Comparison of ENCODE assay signal across 9 mouse cellular contexts in the genomic region with DNA sequence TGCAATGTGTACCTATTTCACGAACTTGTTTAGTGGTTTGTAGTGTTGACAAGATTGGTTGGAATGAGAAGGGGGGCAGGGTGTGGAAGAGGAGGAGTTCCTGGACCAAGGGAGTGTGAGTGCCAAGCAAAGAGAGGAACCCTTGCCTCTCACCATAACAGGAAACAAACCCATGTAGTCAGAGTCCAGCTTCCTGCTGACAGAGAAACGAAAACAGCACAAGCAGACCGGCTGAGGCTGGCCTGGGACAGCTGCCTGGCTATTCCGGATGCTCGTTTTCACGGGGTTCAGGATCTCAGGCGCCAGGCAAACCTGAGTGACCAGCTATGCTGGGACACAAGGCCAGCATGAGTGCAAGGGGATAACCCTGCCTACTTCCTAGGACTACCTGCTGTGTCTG.
DNase-seq lines count a peak whose midpoint lies in the region; ATAC-seq lines count a peak whose summit lies in the region.
"Had no signal": no experiment of that assay in that cellular context is flagged by ENCODE, and none has a peak within 500 bp of the region (broad histone marks: within the 10 kb centered on the region; RNA-seq: fewer than 3 reads in every experiment).

No protein-coding gene starts in this region.

- H3K9ac ChIP-seq in embryonic facial prominence, embryonic 14.5 days (ENCODE audit: low read depth, low read length): no peak overlapping the region
- no peak overlapping the region for H3K9ac ChIP-seq in kidney, embryonic 14.5 days (ENCODE audit: low read depth, low read length)

- H3K27me3 ChIP-seq in embryonic facial prominence, embryonic 14.5 days (replicated peaks; ENCODE audit: control insufficient read depth, insufficient read depth, low read length): no peaks in the 10 kb centered on the region
- no peaks in the 10 kb centered on the region for H3K27me3 ChIP-seq in kidney, embryonic 14.5 days (ENCODE audit: control insufficient read depth, insufficient read depth, low read length)
- H3K27me3 ChIP-seq: Patski had no signal

- H3K9me3 ChIP-seq in embryonic facial prominence, embryonic 14.5 days (ENCODE audit: control insufficient read depth, low read length): no peaks in the 10 kb centered on the region
- no peaks in the 10 kb centered on the region for H3K9me3 ChIP-seq in kidney, embryonic 14.5 days (ENCODE audit: control insufficient read depth, low read length)

- no peak overlapping the region for H3K27ac ChIP-seq in embryonic facial prominence, embryonic 14.5 days (replicated peaks; ENCODE audit: low read depth, low read length)
- H3K27ac ChIP-seq in kidney, embryonic 14.5 days (ENCODE audit: low read depth, low read length): 0 out of 2 replicates have a peak overlapping the region, but pooled peaks have one; percentile 47

- no peak overlapping the region for H3K4me2 ChIP-seq in embryonic facial prominence, embryonic 14.5 days (ENCODE audit: low read depth, low read length)
- H3K4me2 ChIP-seq in kidney, embryonic 14.5 days (replicated peaks; ENCODE audit: low read depth, low read length): no peak overlapping the region

- H3K4me1 ChIP-seq in embryonic facial prominence, embryonic 14.5 days (ENCODE audit: control insufficient read depth, insufficient read depth, low read length): no peaks in the 10 kb centered on the region
- no peaks in the 10 kb centered on the region for H3K4me1 ChIP-seq in kidney, embryonic 14.5 days (ENCODE audit: control insufficient read depth, insufficient read depth, low read length)

- no peaks in the 10 kb centered on the region for H3K36me3 ChIP-seq in embryonic facial prominence, embryonic 14.5 days (ENCODE audit: control insufficient read depth, insufficient read depth, low read length)
- H3K36me3 ChIP-seq in kidney, embryonic 14.5 days (ENCODE audit: control insufficient read depth, insufficient read depth, low read length): no peaks in the 10 kb centered on the region

- no peak; the same call in 1 of the 2 replicates for ATAC-seq in embryonic facial prominence, embryonic 14.5 days (ENCODE audit: low read depth)
- no peak; the same call in 1 of the 2 replicates for ATAC-seq in kidney, embryonic 14.5 days (ENCODE audit: low FRiP score, low TSS enrichment)
- ATAC-seq in erythroblast, adult 5-6 weeks (replicated peaks; ENCODE audit: low FRiP score, poor library complexity, severe bottlenecking): no peak
- ATAC-seq: Patski had no signal

- H3K4me3 ChIP-seq in embryonic facial prominence, embryonic 14.5 days (ENCODE audit: low read depth, low read length): no peak overlapping the region
- no peak overlapping the region for H3K4me3 ChIP-seq in kidney, embryonic 14.5 days (ENCODE audit: low read length)

- peak; percentile 49 for DNase-seq in layer of hippocampus, adult 9-11 months
- no peak for DNase-seq in layer of hippocampus, postnatal 10 days (ENCODE audit: low spot score in 2 of 2)
- peak; percentile 20 for DNase-seq in embryonic facial prominence, embryonic 14.5 days (ENCODE audit: low spot score)
- peak; percentile 92 for DNase-seq in lung, postnatal 36 days
- DNase-seq in c-Kit-positive CD71-positive TER-119-positive erythroid progenitor cells, embryonic 14.5 days (ENCODE audit: low spot score): no peak
- no peak for DNase-seq in urinary bladder, adult 2 months (ENCODE audit: low spot score)

- 63% methylated on average over 7 of the region's 7 CpGs for WGBS in embryonic facial prominence, embryonic 14.5 days
- 75% methylated on average over 7 of the region's 7 CpGs for WGBS in kidney, embryonic 14.5 days

Comparison
In these comparisons a context has a peak if more than half of its experiments do, and no peak if none do; other contexts are left out.
1. DNase-seq: peak in layer of hippocampus, adult 9-11 months (single experiment), embryonic facial prominence, embryonic 14.5 days (single experiment) and lung, postnatal 36 days (single experiment); none in layer of hippocampus, postnatal 10 days (0 of 2), c-Kit-positive CD71-positive TER-119-positive erythroid progenitor cells, embryonic 14.5 days (single experiment) and urinary bladder, adult 2 months (single experiment).